Mouse (Mus musculus): ENCODE measurements around the gene Prkn. TPM values are rescaled to one million over a fixed set of nuclear protein-coding genes. Genes with fewer than 3 reads are reported as not detected.

The Prkn gene
- polyA plus RNA-seq, 1 experiment from 2014 or later = 1.5 TPM

- no peaks in the 10 kb centered on the region for H3K4me1 ChIP-seq (replicated peaks)
- H3K27ac ChIP-seq = no peak overlapping the region
- 84% methylated on average over 8 of the region's 8 CpGs for WGBS
- ATAC-seq = no peak
- no peaks in the 10 kb centered on the region for H3K9me3 ChIP-seq
- H3K4me3 ChIP-seq (replicated peaks) = no peak overlapping the region
- H3K9ac ChIP-seq = no peak overlapping the region
- H3K4me2 ChIP-seq (replicated peaks) = no peak overlapping the region
- 0 out of 2 replicates have a peak, but pooled peaks cover 5% of the 10 kb centered on the region for H3K27me3 ChIP-seq (replicated peaks)
- no peaks in the 10 kb centered on the region for H3K36me3 ChIP-seq
These were observed 1120.3 kb downstream of the Prkn start for GRCm38 (mm10) chr17:11960492-11960891.

- Histone ChIP-seq H3K4me3 (replicated peaks) (no peak overlapping the region), H3K36me3 (no peaks in the 10 kb centered on the region), H3K27ac (no peak overlapping the region), H3K9ac (no peak overlapping the region), H3K4me2 (replicated peaks) (peak overlapping the region; percentile 17), H3K9me3 (no peaks in the 10 kb centered on the region), H3K27me3 (replicated peaks) (no peaks in the 10 kb centered on the region), H3K4me1 (replicated peaks) (no peaks in the 10 kb centered on the region)
- peak; percentile 47; the same call in 1 of the 2 replicates for ATAC-seq
- WGBS = 29% methylated on average over 11 of the region's 11 CpGs
These were observed 1122.6 kb downstream of the Prkn start for GRCm38 (mm10) chr17:11962808-11963207.

- no peaks in the 10 kb centered on the region for H3K9me3 ChIP-seq
- no peak overlapping the region for H3K27ac ChIP-seq
- H3K9ac ChIP-seq = no peak overlapping the region
- 71% methylated on average over 1 of the region's 1 CpGs for WGBS
- no peak overlapping the region for H3K4me3 ChIP-seq (replicated peaks)
- H3K4me1 ChIP-seq (replicated peaks) = peaks cover 7% of the 10 kb centered on the region; the same call in 1 of the 2 replicates
- H3K27me3 ChIP-seq (replicated peaks) = 0 out of 2 replicates have a peak, but pooled peaks cover 3% of the 10 kb centered on the region
- H3K36me3 ChIP-seq = no peaks in the 10 kb centered on the region
- H3K4me2 ChIP-seq (replicated peaks) = no peak overlapping the region
- no peak for ATAC-seq
These were observed 1130.0 kb downstream of the Prkn start for GRCm38 (mm10) chr17:11970160-11970559.

GRCm38 (mm10) chr17:11972550-11972949 lies 1132.4 kb downstream of the Prkn start:
- WGBS = 6% methylated on average over 9 of the region's 9 CpGs
- Histone ChIP-seq H3K9ac (no peak overlapping the region; the same call in 1 of the 2 replicates), H3K9me3 (no peaks in the 10 kb centered on the region), H3K4me2 (replicated peaks) (peak overlapping the region; percentile 36; the same call in 1 of the 2 replicates), H3K27ac (no peak overlapping the region), H3K4me1 (replicated peaks) (peaks cover 14% of the 10 kb centered on the region; the same call in 1 of the 2 replicates), H3K27me3 (replicated peaks) (0 out of 2 replicates have a peak, but pooled peaks cover 3% of the 10 kb centered on the region), H3K36me3 (no peaks in the 10 kb centered on the region), H3K4me3 (replicated peaks) (no peak overlapping the region)
- no peak for ATAC-seq

GRCm38 (mm10) chr17:11972969-11973787 lies 1133.0 kb downstream of the Prkn start:
- H3K4me3 ChIP-seq (replicated peaks) = no peak overlapping the region
- H3K9ac ChIP-seq = no peak overlapping the region
- peak; percentile 48 for ATAC-seq
- peaks cover 16% of the 10 kb centered on the region; the same call in 1 of the 2 replicates for H3K4me1 ChIP-seq (replicated peaks)
- 0 out of 2 replicates have a peak, but pooled peaks cover 4% of the 10 kb centered on the region for H3K27me3 ChIP-seq (replicated peaks)
- WGBS = 41% methylated on average over 13 of the region's 13 CpGs
- no peaks in the 10 kb centered on the region for H3K9me3 ChIP-seq
- no peaks in the 10 kb centered on the region for H3K36me3 ChIP-seq
- H3K4me2 ChIP-seq (replicated peaks) = 0 out of 2 replicates have a peak overlapping the region, but pooled peaks have one; percentile 28
- no peak overlapping the region for H3K27ac ChIP-seq

- WGBS = 29% methylated on average over 7 of the region's 7 CpGs
- no peak overlapping the region for H3K4me2 ChIP-seq (replicated peaks)
- H3K4me3 ChIP-seq (replicated peaks) = no peak overlapping the region
- H3K27me3 ChIP-seq (replicated peaks) = 0 out of 2 replicates have a peak, but pooled peaks cover 5% of the 10 kb centered on the region
- no peaks in the 10 kb centered on the region for H3K36me3 ChIP-seq
- H3K27ac ChIP-seq = no peak overlapping the region
- H3K9ac ChIP-seq = no peak overlapping the region
- peak; percentile 52; the same call in 1 of the 2 replicates for ATAC-seq
- H3K9me3 ChIP-seq = no peaks in the 10 kb centered on the region
- peaks cover 18% of the 10 kb centered on the region; the same call in 1 of the 2 replicates for H3K4me1 ChIP-seq (replicated peaks)
These were observed 1135.0 kb downstream of the Prkn start for GRCm38 (mm10) chr17:11975062-11975607.

GRCm38 (mm10) chr17:11978260-11978821 lies 1138.2 kb downstream of the Prkn start:
- WGBS = 35% methylated on average over 17 of the region's 17 CpGs
- no peak overlapping the region for H3K27ac ChIP-seq
- H3K9ac ChIP-seq = no peak overlapping the region
- peaks cover 14% of the 10 kb centered on the region; the same call in 1 of the 2 replicates for H3K4me1 ChIP-seq (replicated peaks)
- H3K36me3 ChIP-seq = no peaks in the 10 kb centered on the region
- no peak overlapping the region for H3K4me2 ChIP-seq (replicated peaks)
- 0 out of 2 replicates have a peak, but pooled peaks cover 2% of the 10 kb centered on the region for H3K27me3 ChIP-seq (replicated peaks)
- no peak overlapping the region for H3K4me3 ChIP-seq (replicated peaks)
- no peak for ATAC-seq
- H3K9me3 ChIP-seq = no peaks in the 10 kb centered on the region

GRCm38 (mm10) chr17:11981666-11982065 lies 1141.5 kb downstream of the Prkn start:
- no peak for ATAC-seq
- WGBS = 69% methylated on average over 9 of the region's 9 CpGs
- H3K27me3 ChIP-seq (replicated peaks) = 0 out of 2 replicates have a peak, but pooled peaks cover 2% of the 10 kb centered on the region
- H3K9ac ChIP-seq = no peak overlapping the region
- no peaks in the 10 kb centered on the region for H3K36me3 ChIP-seq
- no peak overlapping the region for H3K27ac ChIP-seq
- 0 out of 2 replicates have a peak, but pooled peaks cover 4% of the 10 kb centered on the region for H3K4me1 ChIP-seq (replicated peaks)
- no peak overlapping the region for H3K4me2 ChIP-seq (replicated peaks)
- H3K9me3 ChIP-seq = no peaks in the 10 kb centered on the region
- H3K4me3 ChIP-seq (replicated peaks) = no peak overlapping the region

- 60% methylated on average over 14 of the region's 14 CpGs for WGBS
- Histone ChIP-seq H3K27ac (no peak overlapping the region), H3K4me1 (replicated peaks) (no peaks in the 10 kb centered on the region; the same call in 1 of the 2 replicates), H3K27me3 (replicated peaks) (no peaks in the 10 kb centered on the region), H3K9ac (no peak overlapping the region), H3K36me3 (no peaks in the 10 kb centered on the region), H3K9me3 (no peaks in the 10 kb centered on the region), H3K4me2 (replicated peaks) (no peak overlapping the region), H3K4me3 (replicated peaks) (no peak overlapping the region)
- peak; percentile 56; the same call in 1 of the 2 replicates for ATAC-seq
These were observed 1148.1 kb downstream of the Prkn start for GRCm38 (mm10) chr17:11988110-11988837.

GRCm38 (mm10) chr17:11989296-11989695 lies 1149.1 kb downstream of the Prkn start:
- no peak overlapping the region for H3K4me2 ChIP-seq (replicated peaks)
- no peaks in the 10 kb centered on the region for H3K36me3 ChIP-seq
- no peak overlapping the region for H3K27ac ChIP-seq
- no peaks in the 10 kb centered on the region for H3K9me3 ChIP-seq
- no peak for ATAC-seq
- no peak overlapping the region for H3K4me3 ChIP-seq (replicated peaks)
- no peaks in the 10 kb centered on the region for H3K27me3 ChIP-seq (replicated peaks)
- H3K9ac ChIP-seq = no peak overlapping the region
- WGBS = 84% methylated on average over 4 of the region's 4 CpGs
- no peaks in the 10 kb centered on the region; the same call in 1 of the 2 replicates for H3K4me1 ChIP-seq (replicated peaks)

GRCm38 (mm10) chr17:11990386-11991087 lies 1150.4 kb downstream of the Prkn start:
- no peak for ATAC-seq
- WGBS = 86% methylated on average over 11 of the region's 11 CpGs
- Histone ChIP-seq H3K4me2 (replicated peaks) (no peak overlapping the region), H3K9me3 (no peaks in the 10 kb centered on the region), H3K27me3 (replicated peaks) (no peaks in the 10 kb centered on the region), H3K9ac (no peak overlapping the region), H3K27ac (no peak overlapping the region), H3K4me3 (replicated peaks) (no peak overlapping the region), H3K36me3 (no peaks in the 10 kb centered on the region), H3K4me1 (replicated peaks) (no peaks in the 10 kb centered on the region; the same call in 1 of the 2 replicates)
